Mouse (Mus musculus) ES-Bruce4 (cell line): ENCODE measurements at regions not wholly inside any gene's neighbourhood (a gene's known extent, or its start where the extent isn't known, plus 50 kb on each side); places are given as distances from the start of the nearest gene placed in this dataset.

Experiments used
- H3K27ac ChIP-seq: 2 replicates; pipeline ENCODE4 v1.5.1; 2012; ENCODE audit warnings: low read length, inconsistent platforms; ENCODE audit not compliant: insufficient read depth
- H3K27me3 ChIP-seq: 2 replicates; pipeline ENCODE4 v1.6.1; 2012; ENCODE audit warnings: mild to moderate bottlenecking, low read length, inconsistent platforms; ENCODE audit not compliant: control insufficient read depth, poor library complexity, insufficient read depth, severe bottlenecking
- H3K36me3 ChIP-seq: 2 replicates; pipeline ENCODE4 v1.6.1; 2012; ENCODE audit warnings: inconsistent platforms, mild to moderate bottlenecking, low read length, moderate library complexity; ENCODE audit not compliant: control insufficient read depth, poor library complexity, insufficient read depth, severe bottlenecking
- H3K4me1 ChIP-seq: one replicate; pipeline ENCODE4 v1.8.1; 2011; ENCODE audit warnings: low read length; ENCODE audit not compliant: control insufficient read depth, insufficient read depth
- H3K4me3 ChIP-seq: 2 replicates; pipeline ENCODE4 v1.5.1; 2011; ENCODE audit warnings: low read depth, mild to moderate bottlenecking, low read length
- H3K9ac ChIP-seq: 2 replicates; pipeline ENCODE4 v1.6.1; 2012; ENCODE audit warnings: low read depth, mild to moderate bottlenecking, inconsistent platforms; ENCODE audit not compliant: poor library complexity, severe bottlenecking
- H3K9me3 ChIP-seq: replicated peaks from 2 replicates; pipeline ENCODE4 v1.6.1; 2012; ENCODE audit warnings: mild to moderate bottlenecking, low read length, inconsistent platforms; ENCODE audit not compliant: control insufficient read depth, poor library complexity, insufficient read depth, severe bottlenecking
- CTCF ChIP-seq: IDR thresholded peaks from one replicate; pipeline ENCODE4 v1.8.1; 2011; ENCODE audit warnings: low read depth, low read length
- EP300 ChIP-seq: IDR thresholded peaks from 2 replicates; pipeline ENCODE4 v1.6.1; 2011; ENCODE audit warnings: low read depth, low read length; ENCODE audit not compliant: insufficient read depth
- POLR2A ChIP-seq: IDR thresholded peaks from one replicate; pipeline ENCODE4 v1.8.1; 2011; ENCODE audit warnings: low read length; ENCODE audit not compliant: insufficient read depth

GRCm38 (mm10) chr8:12105106-12105901, 173.3 kb upstream of the A230072I06Rik start:
- H3K4me1 ChIP-seq, result no peaks in the 10 kb centered on the region
- H3K27ac ChIP-seq, result no peak overlapping the region
- TF ChIP-seq POLR2A (no peak), EP300 (no peak)
- no peaks in the 10 kb centered on the region for H3K36me3 ChIP-seq
- H3K27me3 ChIP-seq, result no peaks in the 10 kb centered on the region
- no peak overlapping the region for H3K4me3 ChIP-seq
- no peaks in the 10 kb centered on the region for H3K9me3 ChIP-seq
- H3K9ac ChIP-seq, result no peak overlapping the region

DNA sequence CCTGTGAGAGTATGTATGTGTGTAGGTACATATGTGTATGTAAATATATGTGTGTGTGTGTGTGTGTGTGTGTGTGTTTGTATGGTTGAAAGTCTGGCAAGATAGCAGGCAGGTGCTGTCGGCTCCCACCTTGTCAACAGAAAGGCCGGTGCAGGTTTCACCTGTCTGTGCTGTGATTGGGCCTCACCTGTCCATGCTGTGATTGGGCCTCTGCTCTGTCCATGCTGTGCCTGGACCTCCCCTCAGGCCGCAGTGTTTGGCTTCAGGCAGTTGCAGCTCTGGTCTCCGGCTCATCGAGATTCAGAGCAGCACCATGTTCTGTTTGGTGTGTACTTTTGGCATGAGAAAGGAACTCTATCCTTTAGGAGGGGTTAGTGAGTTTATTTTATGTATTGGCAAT, 170.0 kb upstream of the A230072I06Rik start:
- H3K4me3 ChIP-seq, result no peak overlapping the region
- H3K27me3 ChIP-seq, result no peaks in the 10 kb centered on the region
- H3K4me1 ChIP-seq, result no peaks in the 10 kb centered on the region
- no peaks in the 10 kb centered on the region for H3K9me3 ChIP-seq
- H3K27ac ChIP-seq, result no peak overlapping the region
- TF ChIP-seq POLR2A, result no peak
- TF ChIP-seq CTCF, result no peak
- no peak for TF ChIP-seq EP300
- no peaks in the 10 kb centered on the region for H3K36me3 ChIP-seq
- H3K9ac ChIP-seq, result no peak overlapping the region

- H3K27me3 ChIP-seq, result no peaks in the 10 kb centered on the region
- H3K4me1 ChIP-seq, result no peaks in the 10 kb centered on the region
- H3K9ac ChIP-seq, result no peak overlapping the region
- H3K36me3 ChIP-seq, result no peaks in the 10 kb centered on the region
- no peak for TF ChIP-seq POLR2A
- no peak for TF ChIP-seq EP300
- no peak for TF ChIP-seq CTCF
- no peaks in the 10 kb centered on the region for H3K9me3 ChIP-seq
- no peak overlapping the region for H3K4me3 ChIP-seq
- no peak overlapping the region for H3K27ac ChIP-seq
These were observed 167.0 kb upstream of the A230072I06Rik start for GRCm38 (mm10) chr8:12111626-12112025.

DNA sequence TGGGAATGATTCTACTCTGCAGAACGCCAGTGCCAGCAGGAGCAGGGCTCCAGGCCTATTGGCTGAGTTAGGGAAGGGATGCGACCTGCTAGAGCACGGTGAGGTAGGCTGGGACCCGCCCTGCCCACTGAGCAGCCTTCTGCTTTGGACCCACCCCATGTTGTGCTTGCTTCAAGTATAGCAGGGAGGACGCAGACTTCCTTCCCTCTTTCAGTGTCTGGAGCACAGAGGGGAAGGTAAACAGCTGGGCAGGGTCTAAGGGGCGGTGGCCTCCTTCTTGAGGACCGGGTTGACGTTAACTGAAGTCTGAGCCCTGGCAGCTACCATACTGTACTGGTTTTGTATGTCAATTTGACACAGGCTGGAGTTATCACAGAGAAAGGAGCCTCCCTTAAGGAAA, 165.6 kb upstream of the A230072I06Rik start:
- no peaks in the 10 kb centered on the region for H3K9me3 ChIP-seq
- H3K27me3 ChIP-seq, result no peaks in the 10 kb centered on the region
- no peaks in the 10 kb centered on the region for H3K4me1 ChIP-seq
- no peak overlapping the region for H3K9ac ChIP-seq
- no peaks in the 10 kb centered on the region for H3K36me3 ChIP-seq
- H3K4me3 ChIP-seq, result no peak overlapping the region
- TF ChIP-seq EP300 (no peak), POLR2A (no peak), CTCF (no peak)
- no peak overlapping the region for H3K27ac ChIP-seq

- TF ChIP-seq POLR2A, result no peak
- TF ChIP-seq EP300, result no peak
- no peak for TF ChIP-seq CTCF
- no peaks in the 10 kb centered on the region for H3K27me3 ChIP-seq
- no peak overlapping the region for H3K4me3 ChIP-seq
- H3K4me1 ChIP-seq, result peaks cover 5% of the 10 kb centered on the region
- H3K9ac ChIP-seq, result no peak overlapping the region
- H3K9me3 ChIP-seq, result no peaks in the 10 kb centered on the region
- no peaks in the 10 kb centered on the region for H3K36me3 ChIP-seq
- H3K27ac ChIP-seq, result no peak overlapping the region
These were observed 152.1 kb upstream of the A230072I06Rik start for GRCm38 (mm10) chr8:12126374-12127001.
